27 mouse cellular contexts compared by ENCODE assay signal in the genomic region with DNA sequence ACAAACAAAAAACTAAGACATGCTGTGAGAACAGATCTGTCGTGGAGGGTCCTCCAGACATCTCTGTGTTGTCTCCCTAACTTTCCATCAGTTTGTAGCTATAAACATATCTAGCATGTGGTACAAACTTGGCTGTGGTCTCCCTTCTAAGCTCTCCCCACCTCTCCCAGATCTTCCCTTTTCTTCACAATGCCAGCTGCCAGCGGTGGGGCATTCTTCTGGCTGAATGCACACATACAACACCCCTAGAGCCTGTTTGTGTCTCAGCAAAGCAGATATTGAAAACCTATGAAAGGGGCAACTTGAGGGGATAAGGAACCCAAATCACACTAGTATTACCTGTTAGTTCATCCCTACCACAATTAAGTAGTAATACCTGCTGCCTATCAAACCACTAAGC.
"Had no signal": no experiment of that assay in that cellular context is flagged by ENCODE, and none has a peak within 500 bp of the region (broad histone marks: within the 10 kb centered on the region; RNA-seq: fewer than 3 reads in every experiment).

No protein-coding gene starts in this region.

- ATAC-seq: hindbrain, embryonic 16.5 days; inflammation-experienced regulatory T-cells, adult 6 months; intestine, embryonic 15.5 days; intestine, postnatal 0 days had no signal

- H3K4me2 ChIP-seq: heart, embryonic 12.5 days; hindbrain, embryonic 12.5 days; hindbrain, embryonic 14.5 days; intestine, embryonic 15.5 days; limb, embryonic 12.5 days; liver, embryonic 11.5 days; liver, embryonic 13.5 days; liver, embryonic 15.5 days had no signal

- DNase-seq: gastrocnemius, postnatal 14 days; gastrocnemius, postnatal 36 days; heart, adult 11 months; heart, postnatal 10 days; heart, postnatal 4 days; kidney, adult 18-20 months; kidney, adult 8-10 months; kidney, postnatal 10 days; kidney, postnatal 25 days; kidney, postnatal 4 days; liver; liver, embryonic 13.5 days had no signal

- H3K9ac ChIP-seq: heart, embryonic 12.5 days; hindbrain, embryonic 12.5 days; hindbrain, embryonic 14.5 days; intestine, embryonic 15.5 days; limb, embryonic 12.5 days; liver, embryonic 13.5 days; liver, embryonic 15.5 days had no signal

- H3K4me3 ChIP-seq: heart, embryonic 10.5 days; heart, embryonic 12.5 days; hindbrain, embryonic 10.5 days; hindbrain, embryonic 12.5 days; intestine, embryonic 15.5 days; layer of hippocampus, adult 2 months; left cerebral cortex, adult 2 months; limb, embryonic 10.5 days; limb, embryonic 12.5 days; liver, embryonic 13.5 days; liver, embryonic 15.5 days had no signal

- H3K27ac ChIP-seq: heart, embryonic 10.5 days; hindbrain, embryonic 10.5 days; hindbrain, embryonic 12.5 days; hindbrain, embryonic 14.5 days; intestine, embryonic 15.5 days; layer of hippocampus, adult 2 months; left cerebral cortex, adult 2 months; limb, embryonic 10.5 days; limb, embryonic 12.5 days; liver, embryonic 13.5 days; liver, embryonic 15.5 days had no signal

- H3K36me3 ChIP-seq: heart, embryonic 10.5 days; heart, embryonic 12.5 days; hindbrain, embryonic 10.5 days; hindbrain, embryonic 12.5 days; intestine, embryonic 15.5 days; limb, embryonic 10.5 days; limb, embryonic 12.5 days; liver, embryonic 13.5 days; liver, embryonic 15.5 days had no signal

- H3K27me3 ChIP-seq: hindbrain, embryonic 12.5 days; intestine, embryonic 15.5 days; liver, embryonic 13.5 days; liver, embryonic 15.5 days had no signal

- H3K4me1 ChIP-seq: heart, embryonic 10.5 days; heart, embryonic 12.5 days; intestine, embryonic 15.5 days; liver, embryonic 13.5 days; liver, embryonic 15.5 days had no signal

- H3K9me3 ChIP-seq: heart, embryonic 10.5 days; heart, embryonic 12.5 days; hindbrain, embryonic 10.5 days; hindbrain, embryonic 12.5 days; intestine, embryonic 15.5 days; limb, embryonic 10.5 days; limb, embryonic 12.5 days; liver, embryonic 13.5 days; liver, embryonic 15.5 days had no signal
